ENCODE assay signal across 18 mouse cellular contexts in the genomic region with DNA sequence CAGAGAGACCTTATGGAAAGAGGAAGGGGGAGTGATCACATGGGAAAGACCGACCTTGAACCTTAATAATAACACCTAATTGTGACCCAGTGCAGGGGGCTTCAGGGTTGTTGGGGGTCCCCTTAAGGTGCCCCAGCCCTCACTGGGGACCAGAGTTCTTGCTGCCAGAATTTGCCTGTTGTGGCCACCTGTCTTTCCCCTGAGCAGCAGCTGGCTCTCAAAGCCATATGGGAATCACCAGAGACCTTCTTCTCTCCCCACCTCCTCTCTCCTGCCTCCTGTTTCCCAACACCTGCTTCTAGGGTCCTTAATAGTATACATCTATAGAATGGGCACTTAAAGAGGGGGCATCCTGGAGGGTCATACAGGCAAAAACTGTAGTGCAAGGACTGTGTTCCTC. TPM values are rescaled to one million over a fixed set of nuclear protein-coding genes. Genes with fewer than 3 reads are reported as not detected.
DNase-seq lines count a peak whose midpoint lies in the region; ATAC-seq and TF ChIP-seq lines count a peak whose summit lies in the region.
"Had no signal": no experiment of that assay in that cellular context is flagged by ENCODE, and none has a peak within 500 bp of the region (broad histone marks: within the 10 kb centered on the region; RNA-seq: fewer than 3 reads in every experiment).

No protein-coding gene starts in this region.

- no peak overlapping the region for H3K9ac ChIP-seq in hindbrain, embryonic 11.5 days (ENCODE audit: low read depth, low read length)

- no peak for TF ChIP-seq POLR2A in myocyte (IDR thresholded peaks at IDR 0.05; ENCODE audit: insufficient read length, low read depth)

- 0 out of 2 replicates have a peak overlapping the region, but pooled peaks have one; percentile 23 for H3K27ac ChIP-seq in hindbrain, embryonic 10.5 days
- H3K27ac ChIP-seq in hindbrain, embryonic 11.5 days (ENCODE audit: low read depth, low read length): no peak overlapping the region

- DNase-seq in hindbrain, embryonic 10.5 days (ENCODE audit: low spot score): no peak
- no peak for DNase-seq in hindbrain, embryonic 11.5 days (ENCODE audit: low spot score)
- DNase-seq in cerebellum, adult 18-20 months: no peak
- DNase-seq: adrenal gland, adult 2 months; adrenal gland, adult 8-10 months; adrenal gland, postnatal 10 days; adrenal gland, postnatal 14 days; adrenal gland, postnatal 25 days; adrenal gland, postnatal 36 days; B cell, adult 2 months; cerebellum, adult 11 months; cerebellum, adult 11-12 months; cerebellum, adult 2 months had no signal

- peaks cover 68% of the 10 kb centered on the region for H3K4me1 ChIP-seq in hindbrain, embryonic 10.5 days (replicated peaks)
- peaks cover 6% of the 10 kb centered on the region; the same call in 1 of the 2 replicates for H3K4me1 ChIP-seq in hindbrain, embryonic 11.5 days (replicated peaks; ENCODE audit: control insufficient read depth, insufficient read depth, low read length)

- no peaks in the 10 kb centered on the region for H3K36me3 ChIP-seq in hindbrain, embryonic 10.5 days
- H3K36me3 ChIP-seq in hindbrain, embryonic 11.5 days (ENCODE audit: control insufficient read depth, insufficient read depth, low read length): no peaks in the 10 kb centered on the region
- no peaks in the 10 kb centered on the region for H3K36me3 ChIP-seq in myocyte (ENCODE audit: control insufficient read depth, insufficient read depth)
- H3K36me3 ChIP-seq: G1E had no signal

- H3ac ChIP-seq in myocyte (ENCODE audit: control insufficient read depth, insufficient read length): no peak overlapping the region

- no peak for ATAC-seq in hindbrain, embryonic 11.5 days (ENCODE audit: low FRiP score)
- ATAC-seq: activated CD4-positive, CD25-positive, alpha-beta regulatory T cell, adult 4 months; CD4-positive, CD25-positive, alpha-beta regulatory T cell, adult 4 months; Patski had no signal

- no peaks in the 10 kb centered on the region for H3K79me2 ChIP-seq in myocyte (ENCODE audit: control insufficient read depth, insufficient read depth)

- H3K4me3 ChIP-seq in hindbrain, embryonic 10.5 days: no peak overlapping the region
- no peak overlapping the region for H3K4me3 ChIP-seq in hindbrain, embryonic 11.5 days (ENCODE audit: low read depth, low read length)
- no peak overlapping the region for H3K4me3 ChIP-seq in myocyte

- no peaks in the 10 kb centered on the region for H3K9me3 ChIP-seq in hindbrain, embryonic 10.5 days
- no peaks in the 10 kb centered on the region for H3K9me3 ChIP-seq in hindbrain, embryonic 11.5 days (ENCODE audit: control insufficient read depth, low read length)
- H3K9me3 ChIP-seq: G1E had no signal

- no peak overlapping the region for H3K4me2 ChIP-seq in hindbrain, embryonic 11.5 days (replicated peaks; ENCODE audit: low read depth, low read length)
- peak overlapping the region; percentile 6 for H3K4me2 ChIP-seq in myocyte (ENCODE audit: low read depth)

- H3K27me3 ChIP-seq in hindbrain, embryonic 10.5 days (ENCODE audit: insufficient read depth, poor library complexity, severe bottlenecking): peaks cover 23% of the 10 kb centered on the region
- H3K27me3 ChIP-seq in hindbrain, embryonic 11.5 days (ENCODE audit: control insufficient read depth, insufficient read depth, low read length): no peaks in the 10 kb centered on the region
- no peaks in the 10 kb centered on the region for H3K27me3 ChIP-seq in myocyte (ENCODE audit: control insufficient read depth, insufficient read depth, insufficient read length)
- H3K27me3 ChIP-seq: Patski had no signal

- 83% methylated on average over 1 of the region's 1 CpGs for WGBS in hindbrain, embryonic 10.5 days
- 72% methylated on average over 1 of the region's 1 CpGs for WGBS in hindbrain, embryonic 11.5 days

TF ChIP-seq in myocyte, 11 proteins besides CTCF, POLR2A, EP300 and RAD21:
- TF ChIP-seq TCF12 (IDR thresholded peaks at IDR 0.05; ENCODE audit: insufficient read depth, poor library complexity, severe bottlenecking) (peak; percentile 18), SRF (IDR thresholded peaks at IDR 0.05; ENCODE audit: control insufficient read depth, insufficient read length, low read depth) (no peak), REST (IDR thresholded peaks at IDR 0.05; ENCODE audit: insufficient read depth, insufficient read length) (no peak), CEBPB (IDR thresholded peaks at IDR 0.05; ENCODE audit: insufficient read depth, poor library complexity, severe bottlenecking) (no peak), MAX (IDR thresholded peaks at IDR 0.05; ENCODE audit: low read depth) (no peak), MYOG (IDR thresholded peaks at IDR 0.05; ENCODE audit: control insufficient read depth in 1 of 3, insufficient read depth in 1 of 3, insufficient read length in 2 of 3, low read depth in 2 of 3) (peak in 2 of 3 experiments; percentile 42 to 84), E2F4 (IDR thresholded peaks at IDR 0.05; ENCODE audit: insufficient read depth) (no peak), TCF3 (IDR thresholded peaks at IDR 0.05; ENCODE audit: insufficient read length, low read depth) (no peak), POLR2AphosphoS2 (IDR thresholded peaks at IDR 0.05; ENCODE audit: insufficient read length, low read depth) (no peak), USF1 (IDR thresholded peaks at IDR 0.05; ENCODE audit: low read depth) (no peak), MYOD1 (IDR thresholded peaks at IDR 0.05; ENCODE audit: control insufficient read depth in 1 of 3, insufficient read length in 2 of 3, low read depth in 2 of 3) (peak in 2 of 3 experiments; percentile 78 to 80)

RNA-seq across cellular contexts. Expression of a gene that starts 20.7 kb away (rescaled TPM):
- polyA plus RNA-seq in hindbrain, embryonic 10.5 days (2016; fragmentation: Nextera tagmentation; extraction: Ambion mirVana): 3.1 and 4.0 TPM in 2 replicates
- 4.6 and 5.6 TPM in 2 replicates for polyA plus RNA-seq in hindbrain, embryonic 11.5 days (2014; fragmentation: Nextera tagmentation; extraction: Ambion mirVana)
- polyA plus RNA-seq in myocyte (2012; fragmentation: generic; extraction: Trizol): 1.2 TPM
- polyA plus RNA-seq: activated CD4-positive, CD25-positive, alpha-beta regulatory T cell, adult 4 months; G1E had no signal
